Mouse (Mus musculus) embryonic fibroblast, embryonic 13.5 days (primary cell): ENCODE results near the gene Gm867.

ENCODE experiments used
- CTCF ChIP-seq: IDR thresholded peaks from 2 replicates; pipeline ENCODE4 v1.5.1; 2011; ENCODE audit warnings: mild to moderate bottlenecking, control low read depth, low read length, moderate library complexity, borderline replicate concordance; ENCODE audit not compliant: insufficient read depth
- POLR2A ChIP-seq: IDR thresholded peaks from 2 replicates; pipeline ENCODE4 v1.6.1; 2011; ENCODE audit warnings: low read depth, mild to moderate bottlenecking, control low read depth, low read length, moderate library complexity

DNA sequence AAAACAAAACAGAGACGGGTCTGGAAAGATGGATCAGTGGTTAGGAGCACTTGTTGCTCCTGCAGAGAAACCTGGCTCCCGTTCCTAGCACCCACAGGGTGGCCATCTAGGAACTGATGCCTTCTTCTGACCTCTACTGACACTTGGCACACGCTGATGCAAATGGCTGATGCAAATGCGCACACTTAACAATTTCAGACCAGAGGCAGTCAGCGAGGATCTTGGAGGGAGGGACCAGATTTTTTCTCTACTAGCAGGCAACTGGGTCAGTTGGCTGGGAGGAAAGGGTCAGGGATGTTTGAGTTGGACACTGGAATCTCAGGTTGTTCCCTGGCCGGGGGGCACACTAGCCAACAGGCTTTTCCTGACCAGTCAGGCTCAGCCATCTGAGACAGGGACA lies 7.6 kb downstream of the Gm867 start, which contains the start of gene Chchd10:
- TF ChIP-seq CTCF = no peak
- no peak for TF ChIP-seq POLR2A
